Mouse (Mus musculus) limb, embryonic 14.5 days (tissue): ENCODE measurements around the gene Pten. TPM values are rescaled to one million over a fixed set of nuclear protein-coding genes. Genes with fewer than 3 reads are reported as not detected.

Source experiments
- ATAC-seq: fragments of 200-750 bp; cut with Nextera tagmentation; 2 replicates; pipeline ENCODE4 v1.8.0; 2017; ENCODE audit warnings: low read depth, moderate number of reproducible peaks, moderate TSS enrichment; ENCODE audit not compliant: low FRiP score
- DNase-seq: peaks from one replicate; pipeline ENCODE4 v3.0.0-alpha.2; 2015; ENCODE audit warnings: low spot score
- H3K27ac ChIP-seq: fragments of 300-500 bp; sonication (generic); replicated peaks from 2 replicates; pipeline ENCODE4 v1.5.1; 2014; ENCODE audit warnings: low read depth, mild to moderate bottlenecking, low read length, moderate library complexity, mixed read lengths
- H3K27me3 ChIP-seq: fragments of 300-500 bp; sonication (generic); 2 replicates; pipeline ENCODE4 v1.6.1; 2014; ENCODE audit warnings: low read length, mixed read lengths; ENCODE audit not compliant: control insufficient read depth, insufficient read depth
- H3K36me3 ChIP-seq: fragments of 300-500 bp; sonication (generic); 2 replicates; pipeline ENCODE4 v1.6.1; 2014; ENCODE audit warnings: mild to moderate bottlenecking, low read length, moderate library complexity, mixed read lengths; ENCODE audit not compliant: control insufficient read depth, insufficient read depth
- H3K4me1 ChIP-seq: fragments of 300-500 bp; sonication (generic); 2 replicates; pipeline ENCODE4 v1.6.1; 2014; ENCODE audit warnings: antibody characterized with exemption, low read length, mixed read lengths; ENCODE audit not compliant: control insufficient read depth, insufficient read depth
- H3K4me2 ChIP-seq: fragments of 300-500 bp; sonication (generic); replicated peaks from 2 replicates; pipeline ENCODE4 v1.6.1; 2014; ENCODE audit warnings: low read depth, mild to moderate bottlenecking, low read length, moderate library complexity; ENCODE audit not compliant: severe bottlenecking
- H3K4me3 ChIP-seq: fragments of 300-500 bp; sonication (generic); replicated peaks from 2 replicates; pipeline ENCODE4 v1.5.1; 2014; ENCODE audit warnings: low read length
- H3K9ac ChIP-seq: fragments of 300-500 bp; sonication (generic); 2 replicates; pipeline ENCODE4 v1.6.1; 2014; ENCODE audit warnings: mild to moderate bottlenecking, low read depth, low read length, moderate library complexity; ENCODE audit not compliant: severe bottlenecking
- H3K9me3 ChIP-seq: fragments of 300-500 bp; sonication (generic); 2 replicates; pipeline ENCODE4 v1.6.1; 2016; ENCODE audit warnings: low read length; ENCODE audit not compliant: control insufficient read depth
- POLR2A ChIP-seq: fragments of 200-500 bp; IDR thresholded peaks from 2 replicates; pipeline ENCODE4 v1.8.0; 2012; ENCODE audit warnings: inconsistent platforms, mild to moderate bottlenecking, moderate library complexity, borderline replicate concordance; ENCODE audit not compliant: insufficient read depth, insufficient read length; ENCODE audit errors: extremely low read depth
- WGBS: fragments of 180-500 bp; shearing (Covaris S2); extraction: QIAGEN DNeasy Blood & Tissue Kit; methylation state at CpG from one replicate; pipeline ENCODE4 v1.1.7; 2014; 5-methylcytosine and 5-hydroxymethylcytosine counted together
- polyA plus RNA-seq, 2 experiments: library from polyadenylated mRNA; depleted of rRNA in 1 of 2; stranded (reverse) in 1 of 2; unstranded in 1 of 2; fragments of >200 nt; fragmentation: Nextera tagmentation in 1 of 2; extraction: Ambion mirVana in 1 of 2; gene quantifications; 2 replicates each; pipeline versions ENCODE4 v1.2.1 to v1.2.3; 2012 to 2014

Gene Pten
- polyA plus RNA-seq, 2 experiments, result 12.2 to 17.3 TPM

DNA sequence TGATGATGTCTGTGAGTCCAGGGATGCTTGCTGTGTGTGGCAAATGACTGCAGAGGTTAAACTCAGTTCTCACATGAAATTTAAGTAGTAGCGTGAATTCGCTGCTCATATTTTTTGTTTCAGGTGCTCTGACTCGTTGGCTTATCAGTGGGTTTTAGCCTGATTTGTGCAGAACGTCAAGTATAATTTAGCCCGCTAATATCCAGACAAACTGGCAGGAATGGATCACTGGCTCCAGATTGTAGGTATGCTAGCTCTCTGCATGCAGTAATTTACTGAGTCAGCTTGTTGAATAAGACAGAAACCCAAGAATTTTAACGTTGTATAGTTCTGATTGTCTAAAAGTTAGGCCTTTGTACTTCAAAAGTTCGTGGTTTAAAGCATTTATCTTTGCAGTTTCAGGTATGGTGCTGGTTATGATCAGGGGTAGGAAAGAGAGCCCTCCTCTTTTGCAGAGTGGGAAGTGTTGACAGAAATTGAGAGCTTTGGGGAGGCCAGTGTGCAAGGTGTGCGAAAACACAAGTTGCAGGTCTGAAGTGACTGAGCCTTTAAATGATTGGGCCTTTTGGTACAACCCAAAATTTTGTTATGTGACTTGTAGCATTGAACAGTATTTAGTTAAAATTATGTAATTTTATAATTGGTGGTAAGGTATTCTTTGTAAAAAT, 2.2 kb downstream of the Pten start:
- H3K36me3 ChIP-seq, result peaks cover 6% of the 10 kb centered on the region; the same call in 1 of the 2 replicates
- no peak for DNase-seq
- ATAC-seq, result no peak
- H3K27me3 ChIP-seq, result 0 out of 2 replicates have a peak, but pooled peaks cover 7% of the 10 kb centered on the region
- H3K4me3 ChIP-seq, result peak overlapping the region; percentile 97
- H3K9ac ChIP-seq, result peak overlapping the region; percentile 97
- no peak for TF ChIP-seq POLR2A
- peaks cover 29% of the 10 kb centered on the region for H3K4me1 ChIP-seq
- H3K4me2 ChIP-seq, result peak overlapping the region; percentile 81
- no peaks in the 10 kb centered on the region for H3K9me3 ChIP-seq
- 4% methylated on average over 8 of the region's 8 CpGs for WGBS
- H3K27ac ChIP-seq, result no peak overlapping the region

DNA sequence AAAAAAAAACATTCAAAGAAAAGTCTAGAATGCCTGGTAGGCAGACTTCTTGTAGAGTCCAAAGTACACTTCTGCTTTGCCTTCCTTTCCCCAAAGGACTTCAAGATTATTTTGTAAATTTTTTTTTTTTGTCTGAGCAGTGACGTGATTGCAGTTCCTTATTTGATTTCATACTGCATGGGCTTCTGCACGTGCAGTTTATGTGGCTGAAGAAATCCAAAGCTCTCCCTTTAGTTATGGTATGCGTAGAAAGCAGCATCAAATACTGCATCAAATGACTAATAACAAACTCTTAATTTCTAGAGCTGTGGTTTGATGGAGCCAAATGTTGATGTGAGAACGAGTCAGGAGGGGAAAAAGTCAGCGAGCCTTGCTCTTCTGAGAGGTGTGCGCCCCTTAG, 3.2 kb downstream of the Pten start:
- Histone ChIP-seq H3K4me3 (peak overlapping the region; percentile 97), H3K9ac (no peak overlapping the region)

GRCm38 (mm10) chr19:32761162-32761561, 3.9 kb downstream of the Pten start:
- no peak for TF ChIP-seq POLR2A
- no peak for DNase-seq
- H3K4me1 ChIP-seq, result peaks cover 21% of the 10 kb centered on the region
- no peak overlapping the region for H3K27ac ChIP-seq
- no peak overlapping the region; the same call in 1 of the 2 replicates for H3K4me3 ChIP-seq
- H3K27me3 ChIP-seq, result no peaks in the 10 kb centered on the region
- H3K4me2 ChIP-seq, result peak overlapping the region; percentile 81
- H3K36me3 ChIP-seq, result peaks cover 10% of the 10 kb centered on the region
- H3K9me3 ChIP-seq, result no peaks in the 10 kb centered on the region
- 70% methylated on average over 4 of the region's 4 CpGs for WGBS
- H3K9ac ChIP-seq, result no peak overlapping the region
- ATAC-seq, result no peak

More for the DNA sequence above, 3.2 kb downstream of the Pten start:
- DNase-seq (no peak), ATAC-seq (no peak)
- 37% methylated on average over 6 of the region's 6 CpGs for WGBS
- TF ChIP-seq POLR2A, result no peak
- Histone ChIP-seq H3K4me2 (peak overlapping the region; percentile 81), H3K36me3 (peaks cover 6% of the 10 kb centered on the region; the same call in 1 of the 2 replicates), H3K27ac (no peak overlapping the region), H3K27me3 (no peaks in the 10 kb centered on the region), H3K9me3 (no peaks in the 10 kb centered on the region), H3K4me1 (peaks cover 22% of the 10 kb centered on the region)

- Histone ChIP-seq H3K36me3 (peaks cover 12% of the 10 kb centered on the region), H3K4me2 (no peak overlapping the region), H3K9me3 (no peaks in the 10 kb centered on the region), H3K9ac (no peak overlapping the region), H3K27me3 (no peaks in the 10 kb centered on the region), H3K4me3 (no peak overlapping the region), H3K27ac (no peak overlapping the region), H3K4me1 (peaks cover 21% of the 10 kb centered on the region)
- no peak for TF ChIP-seq POLR2A
- 72% methylated on average over 4 of the region's 4 CpGs for WGBS
- ATAC-seq, result no peak
- DNase-seq, result no peak
These were observed 5.2 kb downstream of the Pten start for GRCm38 (mm10) chr19:32762493-32762892.

DNA sequence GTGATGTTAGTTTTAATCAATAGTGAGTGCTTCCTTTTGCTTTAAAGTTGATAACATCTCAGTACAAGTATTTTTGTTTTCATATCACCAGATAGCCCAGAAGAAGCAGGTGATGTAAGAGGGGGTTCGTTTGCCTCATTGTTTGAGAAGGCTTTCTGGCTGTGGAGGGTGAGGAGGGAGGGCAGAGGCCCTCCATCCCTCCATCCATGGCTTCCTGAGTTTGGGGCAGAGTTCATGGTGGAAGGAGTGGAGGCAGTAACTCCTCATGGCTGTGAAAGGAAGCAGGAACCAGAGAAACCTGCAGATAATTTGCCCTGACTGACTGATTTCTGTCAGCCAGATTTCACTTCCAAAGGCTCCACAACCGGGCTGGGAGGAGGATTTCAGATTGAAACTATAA, 21.1 kb downstream of the Pten start:
- H3K27me3 ChIP-seq, result no peaks in the 10 kb centered on the region
- 54% methylated on average over 2 of the region's 2 CpGs for WGBS
- peaks cover 3% of the 10 kb centered on the region; the same call in 1 of the 2 replicates for H3K36me3 ChIP-seq
- no peak for DNase-seq
- H3K9ac ChIP-seq, result no peak overlapping the region
- H3K4me2 ChIP-seq, result no peak overlapping the region
- no peak overlapping the region for H3K4me3 ChIP-seq
- no peak for TF ChIP-seq POLR2A
- H3K9me3 ChIP-seq, result no peaks in the 10 kb centered on the region
- no peaks in the 10 kb centered on the region for H3K4me1 ChIP-seq
- H3K27ac ChIP-seq, result no peak overlapping the region
- ATAC-seq, result no peak

DNA sequence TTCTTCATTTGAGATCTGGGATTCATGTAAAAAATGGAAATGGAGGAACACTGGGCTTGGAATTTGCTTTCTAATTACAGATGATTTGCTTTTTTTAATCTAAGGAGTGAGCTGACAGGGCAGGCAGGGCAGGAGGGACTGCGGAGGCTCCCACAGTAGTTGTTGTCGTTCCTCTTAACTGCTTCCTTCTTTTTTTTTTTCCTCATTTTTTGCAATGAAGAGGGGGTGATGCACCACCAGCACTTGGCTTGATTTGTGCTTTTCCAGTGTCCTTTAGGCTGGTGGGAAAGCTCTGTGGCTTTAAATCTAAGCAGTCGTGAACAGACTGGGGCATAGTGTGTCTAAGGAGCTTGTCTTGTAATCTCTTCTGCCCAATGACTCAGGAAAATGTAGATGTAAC, 21.8 kb downstream of the Pten start:
- Histone ChIP-seq H3K9me3 (no peaks in the 10 kb centered on the region), H3K4me2 (no peak overlapping the region), H3K27ac (no peak overlapping the region), H3K4me1 (no peaks in the 10 kb centered on the region), H3K27me3 (no peaks in the 10 kb centered on the region), H3K36me3 (peaks cover 3% of the 10 kb centered on the region; the same call in 1 of the 2 replicates), H3K9ac (no peak overlapping the region), H3K4me3 (no peak overlapping the region)
- ATAC-seq, result no peak
- 75% methylated on average over 3 of the region's 3 CpGs for WGBS
- DNase-seq, result no peak
- no peak for TF ChIP-seq POLR2A
